Mouse (Mus musculus): ENCODE data around the gene Cachd1.

The Cachd1 gene

GRCm38 (mm10) chr4:100995617-100996016, 219.1 kb downstream of the Cachd1 start:
- no peak for DNase-seq

- DNase-seq: no peak
These were observed 219.7 kb downstream of the Cachd1 start for GRCm38 (mm10) chr4:100996060-100996651.

DNA sequence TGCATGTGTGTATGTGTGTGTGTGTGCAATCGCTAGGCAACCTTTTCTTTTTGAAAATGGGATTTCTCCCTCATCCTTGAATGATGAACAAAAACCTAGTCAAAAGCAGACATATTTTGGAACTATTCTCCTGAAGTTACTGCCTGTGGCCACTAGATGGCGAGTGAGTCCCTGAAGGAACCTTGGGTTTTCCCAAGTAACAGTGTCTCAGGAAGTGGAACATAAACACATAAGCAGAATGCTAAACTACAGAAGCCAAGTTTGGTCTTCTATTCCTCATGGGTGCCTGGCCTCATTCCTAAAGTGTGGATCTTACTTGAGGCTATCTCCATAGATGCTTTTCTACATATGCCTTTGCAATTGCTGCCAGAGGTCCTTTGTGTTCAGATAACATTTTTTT, 221.7 kb downstream of the Cachd1 start:
- peak; percentile 68 for DNase-seq

GRCm38 (mm10) chr4:100998906-100999305, 222.4 kb downstream of the Cachd1 start:
- no peak for DNase-seq

GRCm38 (mm10) chr4:101000622-101001021, 224.1 kb downstream of the Cachd1 start:
- no peak for DNase-seq

DNA sequence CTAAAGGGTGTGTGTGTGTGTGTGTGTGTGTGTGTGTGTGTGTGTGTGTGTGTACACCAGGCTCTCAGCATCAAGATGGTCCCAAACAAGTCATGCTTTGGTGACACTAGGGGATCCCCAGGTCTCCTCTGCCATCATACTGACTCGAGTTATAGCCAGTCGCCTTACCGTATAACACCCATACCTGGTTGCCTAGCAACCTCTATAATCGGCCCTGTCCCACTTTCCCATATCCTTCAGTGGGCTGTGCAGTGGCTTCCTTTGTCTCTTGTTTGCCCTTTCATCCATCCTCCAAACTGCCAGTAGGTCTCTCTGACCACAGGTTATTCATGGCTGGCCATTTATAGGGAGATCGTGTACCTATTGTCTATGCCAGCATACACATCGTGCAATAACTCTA, 224.6 kb downstream of the Cachd1 start:
- DNase-seq: no peak

DNA sequence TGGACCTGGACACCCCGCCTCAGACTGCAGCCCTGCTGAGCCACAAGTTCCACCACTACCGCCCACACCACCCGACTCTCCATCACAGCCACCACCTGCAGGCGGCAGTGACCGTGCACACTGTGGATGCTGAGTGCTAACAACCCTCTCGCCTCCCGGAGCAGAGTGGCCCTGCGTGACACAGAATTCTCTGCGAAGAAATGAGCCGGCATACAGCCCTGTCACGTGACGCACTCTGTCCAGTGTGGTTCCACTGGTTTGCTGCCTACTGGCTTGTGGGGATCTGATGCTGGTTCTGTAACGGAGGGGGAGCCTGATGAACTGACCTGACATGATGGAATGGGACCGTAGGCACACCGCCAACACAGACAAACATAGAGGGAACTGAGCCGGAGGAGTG, 226.5 kb downstream of the Cachd1 start:
- no peak for DNase-seq

GRCm38 (mm10) chr4:101008362-101008769, 231.9 kb downstream of the Cachd1 start:
- DNase-seq: no peak

GRCm38 (mm10) chr4:101009092-101009491, 232.6 kb downstream of the Cachd1 start:
- DNase-seq: no peak

DNA sequence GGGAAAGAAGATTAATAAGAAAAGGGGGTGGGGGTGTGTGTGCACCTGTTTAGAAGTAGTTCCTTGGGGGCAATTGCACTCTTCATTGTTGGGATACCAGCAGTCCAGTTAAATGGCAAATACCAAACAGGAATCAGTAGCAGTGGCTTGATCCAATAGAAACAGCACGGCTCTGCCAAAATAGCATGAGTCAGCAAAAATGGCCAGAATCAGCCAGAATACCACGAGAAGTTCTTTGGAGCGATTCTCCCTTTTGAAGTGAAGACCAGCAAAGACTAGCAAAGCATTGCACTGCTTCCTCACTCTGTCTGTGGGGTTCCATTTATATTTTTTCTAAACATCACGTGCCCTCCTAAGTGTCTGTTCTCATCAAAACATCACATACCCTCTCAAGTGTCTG, 241.3 kb downstream of the Cachd1 start:
- no peak for DNase-seq

DNA sequence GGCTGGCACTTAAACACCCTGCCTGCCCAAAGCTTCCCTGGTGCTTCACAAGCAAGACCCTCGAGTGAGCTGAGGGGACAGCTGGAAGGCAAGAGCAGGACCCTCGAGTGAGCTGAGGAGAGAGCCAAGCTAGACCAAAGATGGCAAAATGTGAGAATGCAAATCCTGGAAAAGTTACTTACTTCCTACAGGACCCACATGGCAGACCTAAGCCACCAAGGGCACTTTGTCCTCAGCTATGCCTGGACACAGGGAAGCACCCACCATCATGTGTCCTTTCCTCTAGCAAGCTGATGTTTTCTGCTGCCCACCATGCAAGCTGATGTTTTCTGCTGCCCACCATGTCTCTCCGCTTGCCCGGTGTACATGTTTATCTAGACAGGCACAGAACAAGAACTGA, 244.1 kb downstream of the Cachd1 start, which contains the start of gene Gm10577:
Gene Gm10577, minus strand, starts transcription at position 101 of the 400 bp plus-strand sequence.
- DNase-seq: no peak

- DNase-seq: no peak
These were observed 250.1 kb downstream of the Cachd1 start for GRCm38 (mm10) chr4:101026566-101026965.

DNA sequence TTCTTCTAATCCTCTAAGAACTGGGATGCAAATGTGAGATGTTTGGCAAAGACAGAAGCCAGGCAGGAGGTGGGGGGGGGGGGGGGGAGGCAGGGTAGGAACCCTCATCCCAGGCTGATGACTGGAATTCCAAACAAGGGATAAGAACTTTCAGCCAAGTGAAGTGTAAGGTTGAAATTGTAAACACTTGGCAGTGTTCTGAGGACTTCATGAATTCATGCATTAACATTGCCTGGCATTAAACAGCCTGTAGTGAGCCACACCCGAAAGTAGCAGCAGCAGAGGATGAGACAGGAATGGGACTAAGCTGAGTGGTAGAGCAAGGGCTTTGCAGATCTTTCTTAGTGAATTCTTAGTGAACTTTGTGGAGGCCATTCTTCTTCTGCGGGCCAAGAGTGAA, 250.5 kb downstream of the Cachd1 start:
- no peak for DNase-seq

DNA sequence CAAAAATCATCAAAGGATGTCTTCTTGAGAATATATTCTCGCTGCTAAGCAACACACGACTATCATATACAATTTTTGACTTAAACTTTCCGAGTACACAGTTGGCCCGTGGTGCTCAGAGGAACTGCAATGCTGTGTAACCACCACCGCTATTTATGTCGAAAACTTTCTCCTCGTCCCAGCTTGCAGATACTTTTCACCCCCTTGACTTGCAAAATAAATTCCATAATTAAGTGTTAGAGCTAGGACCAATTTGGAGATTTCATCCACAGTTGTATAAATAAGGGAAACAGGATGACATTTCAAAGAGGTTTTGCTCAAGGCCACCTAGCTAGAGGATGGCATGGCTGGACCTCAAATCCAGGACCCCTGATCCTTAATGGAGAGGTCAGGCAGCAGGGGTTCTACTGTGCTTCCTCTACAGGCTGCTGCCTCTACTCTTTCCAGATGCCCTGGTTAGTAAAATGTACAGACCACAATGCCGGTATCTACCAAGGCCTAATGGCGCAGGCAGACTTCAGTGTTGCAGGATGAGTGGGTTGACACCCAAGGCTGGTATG, 251.5 kb downstream of the Cachd1 start:
- no peak for DNase-seq

- no peak for DNase-seq
These were observed 256.6 kb downstream of the Cachd1 start for GRCm38 (mm10) chr4:101033047-101033446.

DNA sequence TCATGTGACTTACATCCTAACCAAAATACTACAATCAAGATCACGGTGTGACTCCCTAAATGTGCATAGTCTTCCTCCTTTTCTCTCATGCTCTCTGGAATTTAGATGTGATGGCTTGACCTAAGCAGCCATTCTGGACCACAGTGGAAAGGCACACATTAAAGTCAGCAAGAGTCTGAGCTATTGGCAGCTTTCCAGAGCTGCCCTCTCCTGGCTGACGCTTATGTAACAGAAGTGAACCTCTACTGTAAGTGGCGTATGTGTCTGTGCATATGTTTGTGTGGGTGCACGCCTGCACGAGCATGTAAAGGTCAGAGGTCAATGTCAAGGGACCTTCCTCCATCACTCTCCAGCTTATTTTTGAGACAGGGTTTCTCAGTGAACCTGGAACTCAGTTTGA, 258.7 kb downstream of the Cachd1 start:
- DNase-seq: no peak

- no peak for DNase-seq
These were observed 260.7 kb downstream of the Cachd1 start for GRCm38 (mm10) chr4:101037156-101037555.

GRCm38 (mm10) chr4:101043691-101044090, 267.2 kb downstream of the Cachd1 start:
- no peak for DNase-seq

- DNase-seq: no peak
These were observed 267.7 kb downstream of the Cachd1 start for GRCm38 (mm10) chr4:101044149-101044548.

DNA sequence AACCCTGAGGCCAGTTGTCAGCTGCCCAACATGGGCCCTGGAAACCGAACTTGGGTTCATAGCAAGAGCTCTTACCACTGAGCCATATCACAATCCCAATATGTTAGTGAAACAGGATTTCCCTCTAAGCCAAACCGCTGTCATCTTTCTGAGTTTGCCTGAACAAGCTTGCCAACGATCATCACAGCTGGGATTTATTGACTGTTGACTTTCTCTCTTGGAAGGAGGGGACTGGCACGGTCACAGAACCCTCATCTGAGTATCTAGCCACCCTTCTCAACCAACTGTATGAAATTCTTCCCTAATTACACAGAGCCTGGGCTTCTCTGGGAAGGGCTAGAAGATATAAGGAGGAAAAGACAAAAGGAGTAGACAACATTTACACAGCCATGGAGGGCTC, 270.1 kb downstream of the Cachd1 start:
- no peak for DNase-seq

- no peak for DNase-seq
These were observed 285.7 kb downstream of the Cachd1 start for GRCm38 (mm10) chr4:101062146-101062545.

DNA sequence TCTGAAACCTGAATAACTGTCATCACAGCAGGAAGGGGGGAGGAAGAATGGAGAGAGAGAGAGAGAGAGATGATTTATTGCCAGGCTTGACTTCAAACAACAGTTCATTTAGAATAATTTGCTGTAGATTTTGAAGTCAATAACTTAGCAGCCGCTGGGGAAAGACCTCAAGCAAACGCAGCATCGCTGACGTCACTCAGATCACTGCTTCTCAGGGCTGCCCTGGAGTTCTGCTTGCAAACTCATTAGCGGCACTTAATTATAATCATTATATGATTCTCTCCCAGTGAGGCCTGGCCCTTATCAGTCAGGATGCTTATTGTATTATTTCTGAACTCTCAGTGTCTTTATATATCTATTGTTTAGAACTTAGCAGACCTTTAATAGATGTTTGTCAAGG, 289.9 kb downstream of the Cachd1 start:
- peak; percentile 76 for DNase-seq

- peak; percentile 76 for DNase-seq
These were observed 292.3 kb downstream of the Cachd1 start, which contains the start of gene Raver2 for GRCm38 (mm10) chr4:101068786-101069153. Gene Raver2, plus strand, starts transcription at chr4:101068983.

DNA sequence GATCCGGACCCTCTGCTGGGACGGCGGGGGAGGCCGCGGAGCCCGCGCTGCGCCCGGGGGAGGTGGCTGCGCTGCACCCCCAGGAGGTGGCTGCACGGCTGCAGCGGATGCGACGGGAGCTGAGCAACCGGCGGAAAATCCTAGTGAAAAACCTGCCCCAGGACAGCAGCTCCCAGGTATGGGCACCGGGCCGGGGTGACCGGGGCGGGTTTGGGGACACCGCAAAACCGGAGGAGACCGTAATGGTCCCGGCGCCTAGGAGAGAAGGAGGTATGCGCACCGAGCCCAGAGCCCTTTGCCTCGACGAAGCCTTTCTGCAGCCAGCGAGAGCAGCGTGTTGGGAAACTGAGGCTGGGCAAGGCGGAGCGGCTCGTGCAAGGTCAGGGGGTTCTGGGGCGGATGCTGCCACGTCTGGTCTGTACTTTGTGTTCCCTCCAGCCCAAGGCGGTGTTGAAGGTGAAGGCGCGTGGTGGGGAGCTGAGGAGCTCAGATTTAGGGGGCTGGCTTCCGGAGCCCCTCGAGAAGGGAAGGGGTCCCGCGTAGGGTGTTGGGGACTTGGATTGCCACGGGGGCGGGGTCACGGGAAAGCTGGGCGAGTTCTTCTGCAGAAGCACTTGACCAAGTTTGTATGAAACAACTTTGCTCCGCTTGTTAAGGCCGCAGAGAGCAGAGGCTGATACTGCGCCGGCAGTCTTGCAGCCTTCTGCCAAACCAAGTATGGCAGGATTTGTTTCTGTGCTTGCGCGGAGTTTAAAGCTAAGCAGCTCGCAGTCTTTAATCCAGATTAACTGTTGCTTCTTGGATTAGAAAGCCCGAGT, 292.9 kb downstream of the Cachd1 start:
- peak; percentile 73 for DNase-seq

Data from retina, postnatal 1 day (tissue).